In the genomic region with DNA sequence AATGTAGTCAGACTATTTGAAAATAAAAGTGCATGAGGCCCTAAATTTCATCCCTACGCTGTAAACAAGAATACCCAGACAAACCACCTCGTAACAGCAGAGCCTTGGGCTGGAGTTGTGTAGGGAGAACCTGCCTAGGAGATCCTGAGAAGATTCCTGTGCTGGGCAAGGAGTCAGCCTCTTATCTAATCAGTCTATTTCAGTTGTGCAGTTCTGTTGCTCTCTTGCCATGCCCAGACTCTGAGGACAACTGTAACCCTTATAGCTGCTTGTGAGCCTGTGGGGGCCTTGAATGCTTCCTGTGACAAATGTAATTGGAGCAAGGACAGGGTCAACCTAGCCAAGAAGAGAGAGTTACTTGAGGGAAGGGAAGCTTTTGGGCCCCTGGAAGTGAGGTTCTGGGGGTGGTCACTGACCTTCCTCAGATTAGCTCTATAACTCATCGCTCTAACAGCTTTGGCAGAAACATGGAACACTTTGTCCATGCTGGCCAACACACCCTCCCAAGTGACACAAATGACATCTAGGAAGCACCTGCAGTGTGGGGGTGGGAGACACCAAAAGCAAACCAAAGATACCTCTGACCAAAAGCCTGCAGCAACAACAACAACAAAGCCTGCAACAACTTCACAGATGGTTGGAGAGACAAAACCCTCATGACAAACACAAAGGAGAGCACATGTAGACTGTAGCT, we compare ENCODE assay signal across 26 mouse cellular contexts. TPM values are rescaled to one million over a fixed set of nuclear protein-coding genes. Genes with fewer than 3 reads are reported as not detected.
A peak's percentile ranks its signal among the peaks of the same experiment; 100 is the strongest.
DNase-seq lines count a peak whose midpoint lies in the region; ATAC-seq and TF ChIP-seq lines count a peak whose summit lies in the region.
"Had no signal": no experiment of that assay in that cellular context is flagged by ENCODE, and none has a peak within 500 bp of the region (broad histone marks: within the 10 kb centered on the region; RNA-seq: fewer than 3 reads in every experiment).

No protein-coding gene starts in this region.

- no peaks in the 10 kb centered on the region for H3K36me3 ChIP-seq in heart, postnatal 0 days (replicated peaks; ENCODE audit: control insufficient read depth, insufficient read depth, low read length)
- H3K36me3 ChIP-seq in midbrain, embryonic 16.5 days (ENCODE audit: control insufficient read depth, insufficient read depth, low read length), result no peaks in the 10 kb centered on the region
- H3K36me3 ChIP-seq: hindbrain, embryonic 10.5 days; kidney, embryonic 15.5 days; midbrain, embryonic 13.5 days; neural tube, embryonic 15.5 days had no signal

- no peak overlapping the region for H3K4me2 ChIP-seq in heart, postnatal 0 days (ENCODE audit: low read depth, low read length)
- H3K4me2 ChIP-seq in midbrain, embryonic 16.5 days (ENCODE audit: low read length), result no peak overlapping the region
- H3K4me2 ChIP-seq: kidney, embryonic 15.5 days; midbrain, embryonic 13.5 days; neural tube, embryonic 15.5 days had no signal

- TF ChIP-seq CTCF in heart, postnatal 0 days (IDR thresholded peaks at IDR 0.05; ENCODE audit: low read depth), result no peak

- H3K27me3 ChIP-seq in heart, postnatal 0 days (ENCODE audit: control insufficient read depth, insufficient read depth, low read length), result no peaks in the 10 kb centered on the region
- no peaks in the 10 kb centered on the region for H3K27me3 ChIP-seq in midbrain, embryonic 16.5 days (ENCODE audit: control insufficient read depth, insufficient read depth, low read depth, low read length)
- H3K27me3 ChIP-seq: kidney, embryonic 15.5 days; midbrain, embryonic 13.5 days; neural tube, embryonic 15.5 days had no signal

- ATAC-seq in heart, postnatal 0 days (ENCODE audit: insufficient read depth, low read depth), result no peak
- ATAC-seq in megakaryocyte-erythroid progenitor cell, adult 5-6 weeks (replicated peaks; ENCODE audit: low FRiP score, low TSS enrichment, poor library complexity, severe bottlenecking), result peak; percentile 77
- ATAC-seq in midbrain, embryonic 16.5 days, result no peak
- ATAC-seq: forebrain, postnatal 0 days; hindbrain, postnatal 0 days; intestine, postnatal 0 days; midbrain, embryonic 13.5 days; Patski had no signal

- TF ChIP-seq EP300 in heart, postnatal 0 days (IDR thresholded peaks at IDR 0.05; ENCODE audit: low read depth), result no peak

- peaks cover 13% of the 10 kb centered on the region; the same call in 1 of the 2 replicates for H3K4me1 ChIP-seq in heart, postnatal 0 days (ENCODE audit: control insufficient read depth, insufficient read depth)
- no peaks in the 10 kb centered on the region for H3K4me1 ChIP-seq in midbrain, embryonic 16.5 days (ENCODE audit: control insufficient read depth, insufficient read depth, low read length)
- H3K4me1 ChIP-seq: hindbrain, embryonic 10.5 days; kidney, embryonic 15.5 days; midbrain, embryonic 13.5 days; neural tube, embryonic 15.5 days had no signal

- DNase-seq in gastrocnemius, adult 8-10 months (ENCODE audit: low spot score in 2 of 2), result peak; percentile 34 to 41
- no peak for DNase-seq in gastrocnemius, postnatal 10 days
- DNase-seq in heart, postnatal 0 days (ENCODE audit: low spot score), result no peak
- DNase-seq in heart, postnatal 25 days (ENCODE audit: low spot score), result no peak
- DNase-seq in adrenal gland, postnatal 36 days, result peak; percentile 12 to 14
- DNase-seq: embryo, embryonic 11 days; forebrain, postnatal 0 days; kidney, postnatal 4 days; layer of hippocampus, adult 9-11 months; spleen, adult 18-20 months; thymus, postnatal 4 days had no signal

- H3K9ac ChIP-seq in heart, postnatal 0 days (replicated peaks; ENCODE audit: low read depth, low read length), result no peak overlapping the region
- no peak overlapping the region for H3K9ac ChIP-seq in midbrain, embryonic 16.5 days (ENCODE audit: low read depth, low read length)
- H3K9ac ChIP-seq: forebrain, postnatal 0 days; kidney, embryonic 15.5 days; liver, embryonic 14.5 days; midbrain, embryonic 13.5 days; neural tube, embryonic 15.5 days had no signal

- 59% methylated on average over 3 of the region's 3 CpGs for WGBS in heart, postnatal 0 days
- 88% methylated on average over 3 of the region's 3 CpGs for WGBS in midbrain, embryonic 16.5 days

- H3K4me3 ChIP-seq in heart, postnatal 0 days (ENCODE audit: low read depth, low read length), result no peak overlapping the region
- no peak overlapping the region for H3K4me3 ChIP-seq in midbrain, embryonic 16.5 days (ENCODE audit: low read depth, low read length)
- H3K4me3 ChIP-seq: hindbrain, embryonic 10.5 days; kidney, embryonic 15.5 days; midbrain, embryonic 13.5 days; myocyte; neural tube, embryonic 15.5 days had no signal

- no peaks in the 10 kb centered on the region for H3K9me3 ChIP-seq in heart, postnatal 0 days (replicated peaks; ENCODE audit: control insufficient read depth, low read length)
- H3K9me3 ChIP-seq in midbrain, embryonic 16.5 days (replicated peaks; ENCODE audit: control insufficient read depth, low read length, poor library complexity, severe bottlenecking), result no peaks in the 10 kb centered on the region
- H3K9me3 ChIP-seq: hindbrain, embryonic 10.5 days; kidney, embryonic 15.5 days; midbrain, embryonic 13.5 days; neural tube, embryonic 15.5 days had no signal

- H3K27ac ChIP-seq in heart, postnatal 0 days (ENCODE audit: low read depth), result peak overlapping the region; percentile 49
- no peak overlapping the region for H3K27ac ChIP-seq in midbrain, embryonic 16.5 days (ENCODE audit: low read length)
- H3K27ac ChIP-seq: hindbrain, embryonic 10.5 days; hindbrain, postnatal 0 days; kidney, embryonic 15.5 days; liver, embryonic 14.5 days; midbrain, embryonic 13.5 days; neural tube, embryonic 15.5 days had no signal

- intact Hi-C loops in heart, postnatal 25 days (cut with DNase I), result no loop called here

RNA-seq across cellular contexts. Expression of a gene that starts 9.0 kb away (rescaled TPM):
- 10 to 100 TPM; 24.1 to 25.4 (median 25.0) TPM for total RNA-seq in gastrocnemius, adult 8-10 months (2022)
- 10 to 100 TPM; 32.5 to 33.7 TPM for total RNA-seq in gastrocnemius, postnatal 10 days (2021)
- 1.6 and 1.7 TPM in 2 replicates for total RNA-seq in heart, postnatal 0 days (2014; rRNA removed; ENCODE audit: low replicate concordance)
- polyA plus RNA-seq in heart, postnatal 0 days (2015; fragmentation: Nextera tagmentation; extraction: Ambion mirVana), result 2.9 TPM in 2 replicates
- total RNA-seq in heart, postnatal 25 days (2021), result 1 to 10 TPM; 3.6 to 4.0 TPM
- total RNA-seq in adrenal gland, postnatal 36 days (2021), result under 1 TPM; 0.13 to 0.20 TPM
- total RNA-seq in megakaryocyte-erythroid progenitor cell, adult 5-6 weeks (2014; fragmentation: Nextera tagmentation), result not detected in 2 replicates
- not detected in 2 replicates for total RNA-seq in megakaryocyte-erythroid progenitor cell, adult 5-6 weeks (2017)
- polyA plus RNA-seq in midbrain, embryonic 16.5 days (2015; fragmentation: Nextera tagmentation; extraction: Ambion mirVana), result 5.7 and 6.7 TPM in 2 replicates
- polyA plus RNA-seq: limb, embryonic 11.5 days; liver, embryonic 14.5 days had no signal

RNA-seq across cellular contexts. Expression of a gene that starts 52.9 kb away (rescaled TPM):
- total RNA-seq in gastrocnemius, adult 8-10 months (2022), result not detected
- total RNA-seq in gastrocnemius, postnatal 10 days (2021), result not detected
- not detected in 2 replicates for total RNA-seq in heart, postnatal 0 days (2014; rRNA removed; ENCODE audit: low replicate concordance)
- not detected in 2 replicates for polyA plus RNA-seq in heart, postnatal 0 days (2015; fragmentation: Nextera tagmentation; extraction: Ambion mirVana)
- total RNA-seq in heart, postnatal 25 days (2021), result not detected
- under 1 TPM in 1 of 2 experiments, not detected in 1; 0.07 TPM for total RNA-seq in adrenal gland, postnatal 36 days (2021)
- not detected in 2 replicates for total RNA-seq in megakaryocyte-erythroid progenitor cell, adult 5-6 weeks (2014; fragmentation: Nextera tagmentation)
- not detected in 2 replicates for total RNA-seq in megakaryocyte-erythroid progenitor cell, adult 5-6 weeks (2017)
- 0.08 TPM in 1 of 2 replicates, not detected in the other for polyA plus RNA-seq in midbrain, embryonic 16.5 days (2015; fragmentation: Nextera tagmentation; extraction: Ambion mirVana)
- total RNA-seq: forebrain, postnatal 0 days; left cerebral cortex, adult 8-10 months had no signal
- polyA plus RNA-seq: hindbrain, embryonic 10.5 days; liver, embryonic 14.5 days; lung, embryonic 16.5 days; midbrain, embryonic 13.5 days; myocyte; Patski; stomach, embryonic 14.5 days had no signal

Comparison
In these comparisons a context has a peak if more than half of its experiments do, and no peak if none do; other contexts are left out.
1. DNase-seq: peak in gastrocnemius, adult 8-10 months (2 of 2) and adrenal gland, postnatal 36 days (2 of 2); none in gastrocnemius, postnatal 10 days (single experiment), heart, postnatal 0 days (single experiment) and heart, postnatal 25 days (single experiment).